Comparison of ENCODE assay signal across 8 mouse cellular contexts in the genomic region with DNA sequence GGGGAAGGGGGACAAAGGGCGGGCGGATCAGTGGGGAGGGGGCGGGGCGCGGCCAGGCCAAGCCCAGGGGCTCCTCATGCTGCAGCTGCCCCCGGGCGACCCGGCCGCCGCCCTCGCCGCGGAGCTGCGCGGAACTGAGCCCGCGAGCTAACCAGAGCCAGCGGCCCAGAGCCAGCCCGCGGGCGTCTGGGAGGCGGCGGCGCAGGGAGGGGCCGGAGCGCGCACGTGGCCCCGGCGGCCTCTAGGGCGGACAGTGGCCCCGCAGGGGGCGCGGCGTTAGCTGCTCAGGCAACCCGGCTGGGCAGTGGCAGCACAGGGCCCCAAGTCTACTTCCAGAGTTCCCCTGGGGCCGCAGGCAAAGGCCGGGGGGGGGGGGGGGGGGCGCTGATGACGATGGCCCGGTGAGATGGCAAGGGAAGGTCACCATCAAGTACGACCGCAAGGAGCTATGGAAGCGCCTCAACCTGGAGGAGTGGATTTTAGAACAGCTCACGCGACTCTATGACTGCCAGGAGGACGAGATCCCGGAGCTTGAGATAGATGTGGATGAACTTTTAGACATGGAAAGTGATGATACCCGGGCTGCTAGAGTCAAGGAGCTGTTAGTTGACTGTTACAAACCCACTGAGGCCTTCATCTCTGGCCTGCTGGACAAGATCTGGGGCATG. TPM values are rescaled to one million over a fixed set of nuclear protein-coding genes. Genes with fewer than 3 reads are reported as not detected.
DNase-seq lines count a peak whose midpoint lies in the region; ATAC-seq and TF ChIP-seq lines count a peak whose summit lies in the region.

No protein-coding gene starts in this region.

- H3K9me3 ChIP-seq in heart, embryonic 13.5 days = no peaks in the 10 kb centered on the region
- no peaks in the 10 kb centered on the region for H3K9me3 ChIP-seq in kidney, embryonic 14.5 days (ENCODE audit: control insufficient read depth, low read length)
- H3K9me3 ChIP-seq in lung, postnatal 0 days (ENCODE audit: low read length) = no peaks in the 10 kb centered on the region

- WGBS in heart, embryonic 13.5 days = 10% methylated on average over 14 of the region's 49 CpGs
- 19% methylated on average over 41 of the region's 49 CpGs for WGBS in kidney, embryonic 14.5 days
- 20% methylated on average over 33 of the region's 49 CpGs for WGBS in lung, postnatal 0 days

- no peak overlapping the region for H3K27ac ChIP-seq in heart, embryonic 13.5 days (replicated peaks)
- H3K27ac ChIP-seq in kidney, embryonic 14.5 days (ENCODE audit: low read depth, low read length) = no peak overlapping the region
- no peak overlapping the region for H3K27ac ChIP-seq in lung, postnatal 0 days (ENCODE audit: low read length)

- peak overlapping the region; percentile 68 for H3K4me2 ChIP-seq in heart, embryonic 13.5 days
- peak overlapping the region; percentile 54 for H3K4me2 ChIP-seq in kidney, embryonic 14.5 days (replicated peaks; ENCODE audit: low read depth, low read length)
- H3K4me2 ChIP-seq in lung, postnatal 0 days (replicated peaks; ENCODE audit: low read depth, low read length) = peak overlapping the region; percentile 61

- no peaks in the 10 kb centered on the region for H3K4me1 ChIP-seq in heart, embryonic 13.5 days
- H3K4me1 ChIP-seq in kidney, embryonic 14.5 days (ENCODE audit: control insufficient read depth, insufficient read depth, low read length) = no peaks in the 10 kb centered on the region
- no peaks in the 10 kb centered on the region for H3K4me1 ChIP-seq in lung, postnatal 0 days (ENCODE audit: insufficient read depth, low read depth, low read length)

- TF ChIP-seq CTCF in lung, postnatal 0 days (IDR thresholded peaks at IDR 0.05) = peak; percentile 10; the same call in 1 of the 2 replicates

- peak overlapping the region; percentile 52 for H3K4me3 ChIP-seq in heart, embryonic 13.5 days
- H3K4me3 ChIP-seq in kidney, embryonic 14.5 days (ENCODE audit: low read length) = peak overlapping the region; percentile 34
- H3K4me3 ChIP-seq in lung, postnatal 0 days (ENCODE audit: low read depth, low read length) = peak overlapping the region; percentile 30

- no peaks in the 10 kb centered on the region for H3K27me3 ChIP-seq in heart, embryonic 13.5 days (replicated peaks)
- H3K27me3 ChIP-seq in kidney, embryonic 14.5 days (ENCODE audit: control insufficient read depth, insufficient read depth, low read length) = no peaks in the 10 kb centered on the region
- no peaks in the 10 kb centered on the region for H3K27me3 ChIP-seq in lung, postnatal 0 days (replicated peaks; ENCODE audit: insufficient read depth, low read length)

- DNase-seq in ES-CJ7 (ENCODE audit: low read depth, low spot score) = peak; percentile 44
- peak; percentile 67 for DNase-seq in adrenal gland, postnatal 10 days
- DNase-seq in lung, postnatal 0 days (ENCODE audit: low spot score) = peak; percentile 33
- peak; percentile 5 for DNase-seq in right cerebral cortex, postnatal 14 days
- no peak for DNase-seq in MN1 (ENCODE audit: low spot score)

- no peaks in the 10 kb centered on the region for H3K36me3 ChIP-seq in heart, embryonic 13.5 days
- no peaks in the 10 kb centered on the region for H3K36me3 ChIP-seq in kidney, embryonic 14.5 days (ENCODE audit: control insufficient read depth, insufficient read depth, low read length)
- H3K36me3 ChIP-seq in lung, postnatal 0 days (ENCODE audit: insufficient read depth, low read length) = no peaks in the 10 kb centered on the region

- peak overlapping the region; percentile 75 for H3K9ac ChIP-seq in heart, embryonic 13.5 days
- peak overlapping the region; percentile 48 for H3K9ac ChIP-seq in kidney, embryonic 14.5 days (ENCODE audit: low read depth, low read length)
- H3K9ac ChIP-seq in lung, postnatal 0 days (replicated peaks; ENCODE audit: low read depth) = no peak overlapping the region

- TF ChIP-seq EP300 in lung, postnatal 0 days (IDR thresholded peaks at IDR 0.05) = no peak

- ATAC-seq in erythroblast, adult 5-6 weeks (replicated peaks; ENCODE audit: low FRiP score, poor library complexity, severe bottlenecking) = peak; percentile 91
- ATAC-seq in heart, embryonic 13.5 days (ENCODE audit: extremely low read depth, insufficient number of reproducible peaks, low FRiP score, low TSS enrichment) = no peak
- ATAC-seq in kidney, embryonic 14.5 days (ENCODE audit: low FRiP score, low TSS enrichment) = peak; percentile 90
- ATAC-seq in lung, postnatal 0 days = peak; percentile 83

RNA-seq across cellular contexts. Expression of a gene that starts 7.9 kb away (rescaled TPM):
- total RNA-seq in adrenal gland, postnatal 10 days (2021) = not detected
- not detected in 2 replicates for total RNA-seq in erythroblast, adult 5-6 weeks (2015; ENCODE audit: low replicate concordance)
- not detected in 2 replicates for total RNA-seq in erythroblast, adult 5-6 weeks (2017; ENCODE audit: low replicate concordance)
- not detected in 2 replicates for polyA plus RNA-seq in heart, embryonic 13.5 days (2015; fragmentation: Nextera tagmentation; extraction: Ambion mirVana)
- not detected in 2 replicates for polyA plus RNA-seq in kidney, embryonic 14.5 days (2014; fragmentation: Nextera tagmentation; extraction: Ambion mirVana)
- polyA plus RNA-seq in lung, postnatal 0 days (2015; fragmentation: Nextera tagmentation; extraction: Ambion mirVana) = not detected in 2 replicates

RNA-seq across cellular contexts. Expression of a gene that starts 24.9 kb away (rescaled TPM):
- total RNA-seq in adrenal gland, postnatal 10 days (2021) = 10 to 100 TPM; 39.5 to 50.3 TPM
- total RNA-seq in erythroblast, adult 5-6 weeks (2015; ENCODE audit: low replicate concordance) = 310 and 311 TPM in 2 replicates
- total RNA-seq in erythroblast, adult 5-6 weeks (2017; ENCODE audit: low replicate concordance) = 386 and 717 TPM in 2 replicates
- polyA plus RNA-seq in heart, embryonic 13.5 days (2015; fragmentation: Nextera tagmentation; extraction: Ambion mirVana) = 35.6 and 38.9 TPM in 2 replicates
- polyA plus RNA-seq in kidney, embryonic 14.5 days (2014; fragmentation: Nextera tagmentation; extraction: Ambion mirVana) = 38.2 and 40.4 TPM in 2 replicates
- polyA plus RNA-seq in lung, postnatal 0 days (2015; fragmentation: Nextera tagmentation; extraction: Ambion mirVana) = 48.8 and 57.0 TPM in 2 replicates
